Mouse (Mus musculus) embryonic facial prominence, embryonic 11.5 days (tissue): ENCODE data around the gene Ackr3. TPM values are rescaled to one million over a fixed set of nuclear protein-coding genes. Genes with fewer than 3 reads are reported as not detected.

Experiments used
- ATAC-seq: fragments of 200-750 bp; cut with Nextera tagmentation; replicated peaks from 2 replicates; pipeline ENCODE4 v1.8.0; 2017; ENCODE audit warnings: low read depth; ENCODE audit not compliant: insufficient number of reproducible peaks, low FRiP score, low TSS enrichment
- DNase-seq: peaks from one replicate; pipeline ENCODE4 v3.0.0-alpha.2; 2015; ENCODE audit warnings: low spot score
- H3K27ac ChIP-seq: fragments of 300-500 bp; sonication (generic); replicated peaks from 2 replicates; pipeline ENCODE4 v1.5.1; 2014; ENCODE audit warnings: mild to moderate bottlenecking, low read depth, low read length, control low read depth
- H3K27me3 ChIP-seq: fragments of 300-500 bp; sonication (generic); 2 replicates; pipeline ENCODE4 v1.6.1; 2014; ENCODE audit warnings: mild to moderate bottlenecking, low read length, moderate library complexity, mixed read lengths; ENCODE audit not compliant: control insufficient read depth, insufficient read depth
- H3K36me3 ChIP-seq: fragments of 300-500 bp; sonication (generic); replicated peaks from 2 replicates; pipeline ENCODE4 v1.6.1; 2014; ENCODE audit warnings: low read depth, mild to moderate bottlenecking, low read length, moderate library complexity, mixed read lengths; ENCODE audit not compliant: control insufficient read depth, insufficient read depth
- H3K4me1 ChIP-seq: fragments of 300-500 bp; sonication (generic); 2 replicates; pipeline ENCODE4 v1.6.1; 2014; ENCODE audit warnings: low read length, mixed read lengths; ENCODE audit not compliant: control insufficient read depth, insufficient read depth
- H3K4me2 ChIP-seq: fragments of 300-500 bp; sonication (generic); 2 replicates; pipeline ENCODE4 v1.6.1; 2014; ENCODE audit warnings: low read depth, mild to moderate bottlenecking, control low read depth, low read length, moderate library complexity
- H3K4me3 ChIP-seq: fragments of 300-500 bp; sonication (generic); 2 replicates; pipeline ENCODE4 v1.5.1; 2014; ENCODE audit warnings: low read depth, low read length, control low read depth
- H3K9ac ChIP-seq: fragments of 300-500 bp; sonication (generic); replicated peaks from 2 replicates; pipeline ENCODE4 v1.6.1; 2014; ENCODE audit warnings: mild to moderate bottlenecking, control low read depth, low read length
- H3K9me3 ChIP-seq: fragments of 300-500 bp; sonication (generic); replicated peaks from 2 replicates; pipeline ENCODE4 v1.6.1; 2016; ENCODE audit warnings: mild to moderate bottlenecking, low read length, inconsistent platforms, mixed read lengths; ENCODE audit not compliant: control insufficient read depth
- WGBS: fragments of 180-500 bp; shearing (Covaris S2); extraction: QIAGEN DNeasy Blood & Tissue Kit; methylation state at CpG from one replicate; pipeline ENCODE4 v1.1.7; 2014; 5-methylcytosine and 5-hydroxymethylcytosine counted together
- polyA plus RNA-seq: library from polyadenylated mRNA; unstranded; fragments of >200 nt; fragmentation: Nextera tagmentation; extraction: Ambion mirVana; gene quantifications from 2 replicates; pipeline ENCODE4 v1.2.1, GENCODE M21; 2014

Gene Ackr3
- polyA plus RNA-seq, 1 experiment from 2014 or later, result 39.9 TPM

DNA sequence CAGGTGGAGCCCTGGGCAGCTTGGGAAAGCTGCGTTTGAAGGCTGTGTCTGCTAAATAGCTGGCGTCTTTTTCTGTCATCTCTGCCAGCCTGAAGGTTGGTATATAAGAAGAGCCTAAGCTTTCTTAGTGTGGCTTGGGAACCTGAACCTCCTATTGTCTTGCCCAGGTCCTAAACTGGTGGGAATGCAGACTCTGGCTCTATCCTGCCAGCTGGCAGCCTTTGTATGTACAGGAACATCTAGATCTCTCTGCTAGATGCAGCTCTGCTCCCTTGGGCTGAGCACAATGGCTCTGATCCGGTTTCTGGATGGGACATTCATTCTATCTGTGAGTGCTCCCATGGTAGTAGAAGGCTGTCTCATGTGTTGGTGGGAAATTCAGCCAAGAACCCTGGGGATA lies 2.9 kb downstream of the Ackr3 start:
- H3K27ac ChIP-seq, result no peak overlapping the region

DNA sequence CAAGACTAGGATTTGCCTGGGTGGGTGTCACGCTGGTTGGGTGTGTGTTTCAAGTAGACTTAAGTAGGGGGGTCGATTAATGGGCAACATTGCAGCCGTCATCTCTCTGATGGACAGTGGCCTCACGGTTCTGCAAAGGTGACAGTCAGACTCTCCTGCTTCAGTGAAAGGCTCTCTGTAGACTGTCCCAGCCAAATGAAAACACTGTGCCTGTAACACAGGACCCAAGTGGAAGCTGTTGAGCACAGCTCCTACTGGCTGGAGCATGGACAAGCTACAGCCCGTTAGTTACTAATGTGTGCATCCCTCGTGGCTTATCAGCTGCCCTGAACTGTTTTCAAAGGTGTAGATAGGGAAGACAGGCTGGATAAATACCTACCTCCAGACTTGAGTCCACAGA lies 3.5 kb downstream of the Ackr3 start:
- WGBS, result 59% methylated on average over 6 of the region's 6 CpGs
- Histone ChIP-seq H3K27me3 (no peaks in the 10 kb centered on the region), H3K27ac (no peak overlapping the region), H3K9me3 (no peaks in the 10 kb centered on the region), H3K9ac (peak overlapping the region; percentile 42; the same call in 1 of the 2 replicates), H3K36me3 (no peaks in the 10 kb centered on the region), H3K4me3 (peak overlapping the region; percentile 51), H3K4me1 (peaks cover 11% of the 10 kb centered on the region), H3K4me2 (peak overlapping the region; percentile 65)
- ATAC-seq (no peak), DNase-seq (no peak)

More for the DNA sequence above, 2.9 kb downstream of the Ackr3 start:
- Histone ChIP-seq H3K4me1 (peaks cover 14% of the 10 kb centered on the region), H3K9me3 (no peaks in the 10 kb centered on the region), H3K9ac (peak overlapping the region; percentile 18), H3K4me3 (peak overlapping the region; percentile 51), H3K27me3 (0 out of 2 replicates have a peak, but pooled peaks cover 2% of the 10 kb centered on the region), H3K36me3 (no peaks in the 10 kb centered on the region), H3K4me2 (peak overlapping the region; percentile 65)
- ATAC-seq (no peak), DNase-seq (no peak)
- WGBS, result 62% methylated on average over 3 of the region's 3 CpGs

DNA sequence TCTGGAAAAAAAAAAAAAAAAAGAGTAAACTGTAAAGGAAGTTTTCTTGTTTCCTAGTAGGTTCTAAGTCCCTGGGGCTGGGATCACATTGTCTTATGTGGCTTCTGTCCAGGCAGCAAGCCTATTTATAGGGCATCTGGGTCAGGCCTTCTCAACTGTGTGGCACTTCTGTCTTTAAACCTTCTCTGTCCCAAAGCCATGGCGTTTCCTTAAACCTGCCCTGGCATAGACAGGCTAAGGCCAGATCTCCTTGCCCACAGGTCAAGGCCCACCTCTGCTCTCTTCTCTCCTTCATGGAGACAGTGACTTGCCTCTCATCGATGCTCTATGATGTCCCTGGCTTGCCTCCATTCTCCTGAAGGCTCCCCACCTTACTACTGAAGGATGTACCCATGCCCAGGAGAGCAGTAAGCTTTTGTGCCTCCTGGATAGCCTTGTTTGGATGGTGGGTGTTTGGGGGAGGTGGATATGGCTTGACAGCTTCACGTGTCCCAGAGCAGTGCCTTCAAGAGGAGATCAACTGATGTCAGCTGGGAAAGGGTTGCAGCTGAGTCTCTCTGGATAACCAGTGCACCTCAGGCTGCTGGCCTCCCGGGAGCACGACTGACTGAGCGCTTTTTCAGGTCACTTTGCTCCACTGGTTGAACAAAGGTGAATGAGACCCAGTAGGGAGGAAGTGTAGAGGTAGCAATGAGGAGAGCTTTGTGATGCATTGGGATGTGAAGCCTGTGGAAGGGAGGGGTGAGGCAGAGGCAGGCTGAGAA lies 4.1 kb downstream of the Ackr3 start:
- H3K4me2 ChIP-seq, result peak overlapping the region; percentile 65
- 0 out of 2 replicates have a peak overlapping the region, but pooled peaks have one; percentile 10 for H3K9ac ChIP-seq
- H3K4me1 ChIP-seq, result peaks cover 7% of the 10 kb centered on the region
- no peak overlapping the region for H3K27ac ChIP-seq
- no peak overlapping the region for H3K4me3 ChIP-seq
- no peaks in the 10 kb centered on the region for H3K36me3 ChIP-seq
- ATAC-seq (no peak), DNase-seq (no peak)
- WGBS, result 63% methylated on average over 6 of the region's 6 CpGs
- no peaks in the 10 kb centered on the region for H3K27me3 ChIP-seq
- H3K9me3 ChIP-seq, result no peaks in the 10 kb centered on the region

- Histone ChIP-seq H3K4me1 (peaks cover 5% of the 10 kb centered on the region), H3K4me2 (peak overlapping the region; percentile 17), H3K9ac (no peak overlapping the region), H3K36me3 (peaks cover 3% of the 10 kb centered on the region; the same call in 1 of the 2 replicates), H3K27me3 (no peaks in the 10 kb centered on the region), H3K4me3 (no peak overlapping the region), H3K27ac (no peak overlapping the region), H3K9me3 (no peaks in the 10 kb centered on the region)
- WGBS, result 74% methylated on average over 9 of the region's 9 CpGs
- ATAC-seq (no peak), DNase-seq (no peak)
Observed at GRCm38 (mm10) chr1:90208503-90208860, 4.7 kb downstream of the Ackr3 start.

DNA sequence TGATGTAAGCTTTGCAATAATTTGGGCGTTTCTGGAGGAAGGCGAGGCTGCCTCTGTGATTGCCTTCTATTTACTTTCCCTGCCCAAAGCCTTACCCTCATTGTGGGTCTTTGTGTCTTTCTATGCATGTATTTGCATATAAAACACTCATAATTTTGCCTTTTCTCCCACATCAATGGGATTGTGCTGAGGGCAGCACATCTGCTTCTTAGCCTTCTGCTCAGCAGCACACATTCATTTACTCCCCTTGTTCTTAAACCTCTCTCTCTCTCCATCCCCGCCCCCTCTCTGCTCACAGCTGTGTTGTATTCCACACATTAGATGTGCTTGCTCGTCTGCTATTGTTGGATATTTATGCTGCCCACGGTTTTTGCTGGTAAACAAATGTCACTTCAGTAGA lies 5.3 kb downstream of the Ackr3 start:
- H3K27ac ChIP-seq, result no peak overlapping the region

DNA sequence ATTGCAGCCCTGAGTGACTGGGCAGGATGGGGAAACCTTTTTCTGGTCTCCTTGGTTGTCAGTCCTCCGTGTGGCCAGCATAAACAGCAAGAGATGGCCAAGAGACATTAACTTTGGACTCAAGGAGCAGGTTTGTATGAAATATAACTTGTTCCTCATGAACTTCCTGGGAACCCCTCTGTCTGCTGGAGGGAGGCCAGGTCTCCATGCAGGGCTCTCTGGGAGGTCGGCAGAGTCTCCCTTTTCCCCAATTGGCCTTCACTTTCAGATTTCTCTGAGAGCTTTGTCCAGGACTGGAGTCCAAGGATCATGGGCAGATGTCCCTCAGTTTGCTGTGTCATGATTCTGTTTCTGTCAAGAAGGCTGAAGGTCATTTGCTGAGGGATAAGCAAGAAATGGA lies 6.0 kb downstream of the Ackr3 start:
- H3K27ac ChIP-seq, result no peak overlapping the region
- H3K9me3 ChIP-seq, result no peaks in the 10 kb centered on the region
- WGBS, result 75% methylated on average over 2 of the region's 2 CpGs
- no peak overlapping the region for H3K4me3 ChIP-seq
- no peak overlapping the region for H3K4me2 ChIP-seq
- H3K4me1 ChIP-seq, result peaks cover 3% of the 10 kb centered on the region
- H3K36me3 ChIP-seq, result peaks cover 12% of the 10 kb centered on the region
- DNase-seq, result no peak
- no peak for ATAC-seq
- no peaks in the 10 kb centered on the region for H3K27me3 ChIP-seq
- no peak overlapping the region for H3K9ac ChIP-seq

More for the DNA sequence above, 5.3 kb downstream of the Ackr3 start:
- ATAC-seq (no peak), DNase-seq (no peak)
- Histone ChIP-seq H3K9me3 (no peaks in the 10 kb centered on the region), H3K4me3 (no peak overlapping the region), H3K4me1 (peaks cover 3% of the 10 kb centered on the region), H3K36me3 (peaks cover 5% of the 10 kb centered on the region), H3K4me2 (0 out of 2 replicates have a peak overlapping the region, but pooled peaks have one; percentile 10), H3K9ac (no peak overlapping the region), H3K27me3 (no peaks in the 10 kb centered on the region)
- 86% methylated on average over 5 of the region's 5 CpGs for WGBS

DNA sequence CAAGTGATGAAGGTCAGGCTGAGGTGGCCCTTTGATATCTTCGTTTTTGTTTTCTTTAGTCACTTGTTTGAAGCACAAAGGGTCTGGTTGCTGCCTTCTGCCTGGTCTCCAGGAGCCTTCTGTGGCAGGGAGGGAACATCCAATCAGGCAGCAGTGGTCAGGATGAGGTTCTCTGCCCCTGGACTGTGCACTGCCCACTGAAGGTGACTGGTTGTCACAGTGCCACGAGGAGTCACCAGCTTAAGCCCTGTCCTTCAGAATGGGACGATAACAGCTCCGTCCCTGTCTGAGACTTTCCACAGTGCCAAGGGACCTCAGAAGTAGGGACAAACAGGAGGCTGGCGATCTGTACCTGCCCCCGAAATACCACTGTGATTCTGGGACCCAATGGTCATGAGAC lies 6.6 kb downstream of the Ackr3 start:
- no peak for ATAC-seq

GRCm38 (mm10) chr1:90210761-90211160 lies 7.0 kb downstream of the Ackr3 start:
- no peak overlapping the region for H3K4me3 ChIP-seq
- WGBS, result 87% methylated on average over 4 of the region's 4 CpGs
- H3K36me3 ChIP-seq, result peaks cover 13% of the 10 kb centered on the region
- DNase-seq (no peak), ATAC-seq (no peak)
- no peaks in the 10 kb centered on the region for H3K27me3 ChIP-seq
- no peak overlapping the region for H3K27ac ChIP-seq
- no peak overlapping the region for H3K9ac ChIP-seq
- H3K4me2 ChIP-seq, result no peak overlapping the region
- peaks cover 3% of the 10 kb centered on the region for H3K4me1 ChIP-seq
- no peaks in the 10 kb centered on the region for H3K9me3 ChIP-seq

More for the DNA sequence above, 6.6 kb downstream of the Ackr3 start:
- peaks cover 13% of the 10 kb centered on the region for H3K36me3 ChIP-seq
- no peak overlapping the region for H3K4me3 ChIP-seq
- H3K4me1 ChIP-seq, result peaks cover 3% of the 10 kb centered on the region
- H3K27me3 ChIP-seq, result no peaks in the 10 kb centered on the region
- no peak overlapping the region for H3K27ac ChIP-seq
- WGBS, result 90% methylated on average over 6 of the region's 6 CpGs
- DNase-seq, result no peak
- H3K4me2 ChIP-seq, result no peak overlapping the region
- no peaks in the 10 kb centered on the region for H3K9me3 ChIP-seq
- H3K9ac ChIP-seq, result no peak overlapping the region
